Mouse (Mus musculus): ENCODE measurements at regions not wholly inside any gene's neighbourhood (a gene's known extent, or its start where the extent isn't known, plus 50 kb on each side); places are given as distances from the start of the nearest gene placed in this dataset.
"Not testable (repeated sequence)": the region's sequence is repeated elsewhere in the genome, so short reads cannot be mapped to it uniquely, and the experiment has no call there.

- intact Hi-C loops (cut with DNase I) = no loop called here
Observed at GRCm38 (mm10) chr1:98665584-98665983, 244.7 kb downstream of the Slco6d1 start.

GRCm38 (mm10) chr1:98667426-98667825 is 246.5 kb downstream of the Slco6d1 start:
- intact Hi-C loops (cut with DNase I); DNase-seq (ENCODE audit: low spot score in 2 of 2): not testable (repeated sequence)

More at GRCm38 (mm10) chr1:98665584-98665983, 244.7 kb downstream of the Slco6d1 start:
- DNase-seq (ENCODE audit: low spot score in 2 of 2) = no peak

GRCm38 (mm10) chr1:98667887-98668286 is 247.0 kb downstream of the Slco6d1 start:
- no peak for DNase-seq (ENCODE audit: low spot score in 2 of 2)
- intact Hi-C loops (cut with DNase I) = no loop called here

GRCm38 (mm10) chr1:98668595-98668994 is 247.7 kb downstream of the Slco6d1 start:
- no peak for DNase-seq (ENCODE audit: low spot score in 2 of 2)
- intact Hi-C loops (cut with DNase I) = no loop called here

- no peak for DNase-seq (ENCODE audit: low spot score in 2 of 2)
- intact Hi-C loops (cut with DNase I) = no loop called here
Observed at GRCm38 (mm10) chr1:98678686-98679085, 257.8 kb downstream of the Slco6d1 start.

GRCm38 (mm10) chr1:98713809-98714208 is 292.9 kb downstream of the Slco6d1 start:
- no peak for DNase-seq (ENCODE audit: low spot score in 2 of 2)
- intact Hi-C loops (cut with DNase I) = no loop called here

GRCm38 (mm10) chr1:98714307-98714706 is 293.4 kb downstream of the Slco6d1 start:
- intact Hi-C loops (cut with DNase I) = no loop called here

GRCm38 (mm10) chr1:98720595-98720994 is 299.7 kb downstream of the Slco6d1 start:
- intact Hi-C loops (cut with DNase I) = no loop called here
- DNase-seq (ENCODE audit: low spot score in 2 of 2) = no peak

More at GRCm38 (mm10) chr1:98714307-98714706, 293.4 kb downstream of the Slco6d1 start:
- DNase-seq (ENCODE audit: low spot score in 2 of 2) = no peak

GRCm38 (mm10) chr1:98727354-98728015 is 306.6 kb downstream of the Slco6d1 start:
- no peak for DNase-seq (ENCODE audit: low spot score in 2 of 2)
- intact Hi-C loops (cut with DNase I) = no loop called here

GRCm38 (mm10) chr1:98748886-98749285 is 328.0 kb downstream of the Slco6d1 start:
- intact Hi-C loops (cut with DNase I) = no loop called here
- peak; percentile 60 to 67 for DNase-seq (ENCODE audit: low spot score in 2 of 2)

- intact Hi-C loops (cut with DNase I) = no loop called here
- DNase-seq (ENCODE audit: low spot score in 2 of 2) = no peak
Observed at GRCm38 (mm10) chr1:98788528-98788927, 367.6 kb downstream of the Slco6d1 start.

- DNase-seq (ENCODE audit: low spot score in 2 of 2) = no peak
- intact Hi-C loops (cut with DNase I) = no loop called here
Observed at GRCm38 (mm10) chr1:98793320-98793719, 372.4 kb downstream of the Slco6d1 start.

- intact Hi-C loops (cut with DNase I) = no loop called here
- DNase-seq (ENCODE audit: low spot score in 2 of 2) = no peak
Observed at GRCm38 (mm10) chr1:98812543-98812942, 391.6 kb downstream of the Slco6d1 start.

- intact Hi-C loops (cut with DNase I) = no loop called here
Observed at GRCm38 (mm10) chr1:98813990-98814389, 393.1 kb downstream of the Slco6d1 start.

GRCm38 (mm10) chr1:98818076-98818475 is 397.2 kb downstream of the Slco6d1 start:
- intact Hi-C loops (cut with DNase I) = no loop called here
- DNase-seq (ENCODE audit: low spot score in 2 of 2) = no peak

More at GRCm38 (mm10) chr1:98813990-98814389, 393.1 kb downstream of the Slco6d1 start:
- no peak for DNase-seq (ENCODE audit: low spot score in 2 of 2)

- no peak for DNase-seq (ENCODE audit: low spot score in 2 of 2)
- intact Hi-C loops (cut with DNase I) = no loop called here
Observed at GRCm38 (mm10) chr1:98860236-98860635, 439.3 kb downstream of the Slco6d1 start.

- DNase-seq (ENCODE audit: low spot score in 2 of 2) = no peak
- intact Hi-C loops (cut with DNase I) = no loop called here
Observed at GRCm38 (mm10) chr1:98906260-98906659, 485.3 kb downstream of the Slco6d1 start.

- DNase-seq (ENCODE audit: low spot score in 2 of 2) = no peak
- intact Hi-C loops (cut with DNase I) = no loop called here
Observed at GRCm38 (mm10) chr1:98923043-98923442, 502.1 kb downstream of the Slco6d1 start.

- peak; percentile 22 to 82 for DNase-seq (ENCODE audit: low spot score in 2 of 2)
- intact Hi-C loops (cut with DNase I) = no loop called here
Observed at GRCm38 (mm10) chr1:98924933-98925332, 504.0 kb downstream of the Slco6d1 start.

- intact Hi-C loops (cut with DNase I) = no loop called here
- DNase-seq (ENCODE audit: low spot score in 2 of 2) = no peak
Observed at GRCm38 (mm10) chr1:98930926-98931325, 510.0 kb downstream of the Slco6d1 start.

GRCm38 (mm10) chr1:98932239-98932638 is 511.3 kb downstream of the Slco6d1 start:
- intact Hi-C loops (cut with DNase I) = no loop called here
- DNase-seq (ENCODE audit: low spot score in 2 of 2) = no peak

GRCm38 (mm10) chr1:98977686-98978085 is 556.8 kb downstream of the Slco6d1 start:
- DNase-seq (ENCODE audit: low spot score in 2 of 2) = no peak
- intact Hi-C loops (cut with DNase I) = no loop called here

Data from left cerebral cortex, postnatal 25 days (tissue).